Mouse (Mus musculus) ovary, postnatal 36 days (tissue): ENCODE measurements at regions not wholly inside any gene's neighbourhood (a gene's known extent, or its start where the extent isn't known, plus 50 kb on each side); places are given as distances from the start of the nearest gene placed in this dataset.
"Not testable (repeated sequence)": the region's sequence is repeated elsewhere in the genome, so short reads cannot be mapped to it uniquely, and the experiment has no call there.

Experiments
- DNase-seq: peaks from one replicate; pipeline ENCODE4 v3.0.0; 2022; ENCODE audit warnings: low spot score, mixed read lengths

DNA sequence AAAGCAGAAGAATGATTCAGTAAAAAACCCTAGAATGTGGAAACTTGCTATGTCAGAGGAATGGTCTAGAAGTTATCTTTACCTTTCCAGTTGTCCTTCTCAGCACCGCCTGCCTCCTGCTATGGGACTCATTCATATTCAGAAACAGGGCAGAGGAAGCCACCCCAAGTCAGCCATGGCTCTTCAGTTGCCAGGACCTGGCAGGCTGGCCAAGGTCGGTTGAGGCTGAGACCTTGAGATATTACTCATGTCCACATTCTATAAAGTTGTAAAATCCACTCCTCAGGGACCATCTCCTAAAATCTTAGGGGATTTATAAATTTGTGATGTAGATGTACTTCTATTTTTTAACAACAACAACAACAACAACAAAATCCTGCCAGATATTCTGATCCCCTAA lies 580.7 kb upstream of the Klhl29 start:
- DNase-seq = no peak

- DNase-seq = no peak
Measured at GRCm38 (mm10) chr12:5955564-5955963, 580.1 kb upstream of the Klhl29 start.

DNA sequence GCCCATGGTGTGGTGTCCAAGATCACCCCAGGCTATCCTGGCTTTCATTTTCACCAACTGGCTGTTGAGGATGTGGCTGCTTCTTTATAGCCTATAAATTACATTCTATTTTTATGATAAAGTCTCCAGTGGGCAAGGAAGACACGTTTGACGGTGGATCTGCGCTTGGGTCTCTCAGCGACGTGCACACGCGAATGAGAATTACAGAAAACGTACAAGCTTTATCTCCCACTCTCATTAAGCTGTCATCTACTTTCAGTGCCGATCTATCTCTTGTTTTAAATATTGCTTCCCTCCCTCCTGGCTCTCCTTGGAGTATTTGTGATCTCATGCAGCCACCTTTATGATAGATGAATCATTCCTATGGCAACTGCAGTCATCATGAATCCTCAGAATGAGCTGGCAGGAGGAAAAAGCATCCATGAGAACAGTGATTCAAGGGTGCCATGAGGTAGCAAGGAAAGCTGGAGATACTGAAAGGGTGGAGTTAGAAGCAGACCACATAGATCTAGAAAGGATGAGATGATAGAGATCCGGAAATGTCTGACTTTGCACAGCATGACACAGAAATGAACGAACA lies 568.0 kb upstream of the Klhl29 start:
- DNase-seq = no peak

GRCm38 (mm10) chr12:5921262-5921661 lies 545.8 kb upstream of the Klhl29 start:
- DNase-seq = no peak

DNA sequence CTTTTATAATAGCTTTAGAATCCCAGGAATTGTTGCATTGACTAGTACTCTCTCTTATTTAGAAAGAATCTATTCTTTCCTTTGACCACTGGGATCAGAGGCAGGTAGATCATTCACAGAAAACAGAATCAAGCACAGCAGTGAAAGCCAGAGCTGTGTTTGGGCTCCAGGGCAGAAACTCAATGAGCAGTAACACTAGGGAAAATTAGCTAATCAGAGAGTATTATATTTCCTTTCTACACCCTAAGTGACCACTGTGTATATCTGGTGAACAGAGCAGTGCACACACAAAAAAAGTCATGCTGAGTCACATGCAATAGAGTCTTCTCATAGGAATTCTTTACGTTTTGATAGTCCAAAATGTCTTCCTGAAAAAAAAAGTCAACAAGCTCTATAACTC lies 542.5 kb upstream of the Klhl29 start:
- no peak for DNase-seq

DNA sequence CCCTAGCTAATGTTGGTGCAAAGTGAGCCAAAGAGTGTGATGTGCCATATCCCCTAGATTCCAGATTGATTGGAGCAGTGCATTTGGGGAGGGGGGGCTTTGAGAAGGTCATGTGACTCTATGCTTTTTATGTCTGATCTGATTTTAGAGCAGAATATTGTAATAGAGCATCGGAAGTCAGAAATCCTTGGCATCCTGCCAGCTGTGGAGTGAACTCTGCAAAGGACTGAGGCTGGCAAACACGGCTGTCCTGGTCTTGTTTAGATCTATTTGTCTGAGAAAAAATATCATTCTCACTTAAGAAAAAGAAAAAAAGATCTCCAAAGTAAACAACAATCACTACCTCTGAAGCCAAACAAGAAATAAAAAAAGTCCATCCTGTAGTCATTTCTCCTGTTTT lies 530.8 kb upstream of the Klhl29 start:
- DNase-seq = no peak

DNA sequence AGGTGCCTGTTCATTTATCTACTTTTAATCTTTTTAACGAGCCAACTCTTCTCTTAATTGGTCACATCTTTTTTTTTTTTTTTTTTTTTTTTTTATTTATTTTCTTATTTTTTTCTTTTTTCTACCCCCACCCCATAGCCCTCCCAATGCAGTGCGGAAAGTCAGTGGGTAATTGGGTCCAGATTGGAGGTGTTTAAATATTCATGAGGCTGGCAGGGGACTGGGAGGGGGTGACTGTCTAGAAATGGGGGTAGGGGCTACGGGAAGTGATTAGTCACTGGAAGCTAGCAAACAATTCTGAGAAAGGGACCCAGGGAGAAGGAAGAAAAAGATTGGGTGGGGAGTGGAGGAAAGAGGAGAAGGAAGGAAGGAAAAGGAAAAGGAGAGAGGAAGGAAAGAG lies 516.3 kb upstream of the Klhl29 start:
- not testable (repeated sequence) for DNase-seq

GRCm38 (mm10) chr12:5866701-5867100 lies 491.2 kb upstream of the Klhl29 start:
- DNase-seq = no peak

- DNase-seq = no peak
Measured at GRCm38 (mm10) chr12:5859795-5860194, 484.3 kb upstream of the Klhl29 start.

GRCm38 (mm10) chr12:5856421-5856820 lies 480.9 kb upstream of the Klhl29 start:
- DNase-seq = no peak

DNA sequence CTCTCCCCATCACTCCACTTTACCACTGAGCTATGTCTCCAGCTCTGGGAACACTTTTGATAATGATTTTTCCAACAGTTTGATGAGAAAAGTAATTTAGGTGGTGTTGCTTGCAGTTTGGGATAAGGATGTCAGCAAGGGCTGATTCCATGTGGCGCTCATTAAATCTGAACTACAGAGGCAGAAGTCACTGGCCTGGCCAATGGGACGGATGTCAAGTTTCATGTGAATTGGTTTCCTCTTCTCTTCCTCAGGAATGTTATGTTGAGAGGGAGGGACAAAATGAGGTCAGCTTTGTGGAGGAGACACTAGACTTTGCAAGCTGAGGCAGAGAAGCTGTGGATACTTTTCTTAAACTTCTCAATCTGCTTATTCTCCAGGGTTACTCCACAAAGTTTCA lies 434.9 kb upstream of the Klhl29 start:
- no peak for DNase-seq

GRCm38 (mm10) chr12:5810009-5810408 lies 434.5 kb upstream of the Klhl29 start:
- DNase-seq = no peak

- DNase-seq = no peak
Measured at GRCm38 (mm10) chr12:5807996-5808886, 432.8 kb upstream of the Klhl29 start.

GRCm38 (mm10) chr12:5805731-5806130 lies 430.2 kb upstream of the Klhl29 start:
- DNase-seq = no peak

- no peak for DNase-seq
Measured at GRCm38 (mm10) chr12:5793051-5793450, 417.6 kb upstream of the Klhl29 start.

- no peak for DNase-seq
Measured at GRCm38 (mm10) chr12:5787074-5787813, 411.8 kb upstream of the Klhl29 start.

GRCm38 (mm10) chr12:5781276-5781675 lies 405.8 kb upstream of the Klhl29 start:
- no peak for DNase-seq

DNA sequence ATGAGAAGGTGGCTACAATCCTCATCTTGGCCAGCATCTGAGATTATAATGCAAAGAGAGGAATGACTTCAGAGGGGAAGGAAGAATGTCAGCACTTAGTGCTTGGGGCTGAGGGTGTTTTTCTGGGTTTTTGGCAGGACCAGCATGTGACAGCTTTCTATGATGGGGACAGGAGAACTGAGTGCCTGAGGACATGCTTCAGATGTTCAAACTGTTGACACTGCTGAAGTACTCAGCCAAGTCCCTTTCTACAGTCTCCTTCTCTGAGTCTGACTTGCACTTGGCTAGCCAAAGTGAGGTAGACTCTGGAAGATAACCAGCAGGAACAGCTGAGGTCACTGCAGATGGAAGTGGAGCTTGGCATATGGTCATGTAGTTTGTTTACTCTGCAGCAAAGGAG lies 402.1 kb upstream of the Klhl29 start:
- DNase-seq = no peak

- no peak for DNase-seq
Measured at GRCm38 (mm10) chr12:5771399-5771978, 396.0 kb upstream of the Klhl29 start.

DNA sequence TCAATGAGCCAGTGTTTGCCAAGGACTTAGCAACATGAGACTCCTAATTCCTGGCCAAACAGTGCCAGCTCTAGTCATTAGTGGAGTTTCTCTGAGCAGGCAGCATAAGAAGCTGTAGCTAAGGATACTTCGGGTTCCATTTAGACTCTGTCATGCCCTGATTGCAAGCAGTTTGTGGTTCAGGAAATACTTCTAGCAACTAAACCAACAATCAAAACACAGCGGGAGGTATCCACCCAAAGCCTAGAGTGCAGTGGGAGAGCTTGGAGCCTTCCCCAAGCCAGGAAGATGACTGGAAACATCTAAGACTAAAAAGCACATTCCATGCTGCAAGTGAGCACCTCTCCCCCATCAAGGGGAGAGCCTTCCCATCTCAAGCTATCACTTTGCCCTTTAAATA lies 395.0 kb upstream of the Klhl29 start:
- DNase-seq = no peak

- no peak for DNase-seq
Measured at GRCm38 (mm10) chr12:5764445-5765170, 389.1 kb upstream of the Klhl29 start.

GRCm38 (mm10) chr12:5764026-5764425 lies 388.5 kb upstream of the Klhl29 start:
- no peak for DNase-seq
